Mouse (Mus musculus) heart, adult 2 months (tissue): ENCODE results near the gene Baz2b. TPM values are rescaled to one million over a fixed set of nuclear protein-coding genes. Genes with fewer than 3 reads are reported as not detected.

Experiments
- DNase-seq, 2 experiments: peaks; one replicate each; pipeline ENCODE4 v3.0.0; 2021
- H3K27ac ChIP-seq: fragments of 200-600 bp; 2 replicates; pipeline ENCODE4 v1.8.1; 2022
- H3K27me3 ChIP-seq: fragments of 200-500 bp; 2 replicates; pipeline ENCODE4 v1.6.1; 2012; ENCODE audit warnings: mild to moderate bottlenecking, low read length, inconsistent platforms, mixed read lengths; ENCODE audit not compliant: control insufficient read depth, insufficient read depth
- H3K36me3 ChIP-seq: fragments of 200-500 bp; 2 replicates; pipeline ENCODE4 v1.6.1; 2012; ENCODE audit warnings: low read length, inconsistent platforms; ENCODE audit not compliant: control insufficient read depth, insufficient read depth
- H3K4me1 ChIP-seq: fragments of 200-500 bp; 2 replicates; pipeline ENCODE4 v1.6.1; 2011; ENCODE audit warnings: low read length; ENCODE audit not compliant: control insufficient read depth, insufficient read depth
- H3K4me3 ChIP-seq: fragments of 200-600 bp; 2 replicates; pipeline ENCODE4 v1.8.1; 2022
- H3K79me2 ChIP-seq: fragments of 200-500 bp; replicated peaks from 2 replicates; pipeline ENCODE4 v1.6.1; 2012; ENCODE audit warnings: mild to moderate bottlenecking, inconsistent platforms, low read length, moderate library complexity, mixed read lengths; ENCODE audit not compliant: control insufficient read depth, insufficient read depth
- H3K9ac ChIP-seq: fragments of 200-500 bp; 2 replicates; pipeline ENCODE4 v1.6.1; 2012; ENCODE audit warnings: low read depth, mild to moderate bottlenecking, control low read depth, inconsistent platforms, low read length, mixed read lengths
- CTCF ChIP-seq: fragments of 200-600 bp; IDR thresholded peaks from 2 replicates; pipeline ENCODE4 v1.8.1; 2022; ENCODE audit warnings: antibody characterized with exemption, mild to moderate bottlenecking, moderate library complexity
- EP300 ChIP-seq: fragments of 200-500 bp; IDR thresholded peaks from 2 replicates; pipeline ENCODE4 v1.6.1; 2011; ENCODE audit warnings: low read depth, low read length, control low read depth; ENCODE audit not compliant: insufficient read depth
- POLR2A ChIP-seq: fragments of 200-500 bp; IDR thresholded peaks from 2 replicates; pipeline ENCODE4 v1.6.1; 2011; ENCODE audit warnings: mild to moderate bottlenecking, low read depth, low read length, control low read depth; ENCODE audit not compliant: insufficient read depth
- WGBS: fragments of 180-500 bp; shearing (Covaris S2); methylation state at CpG from one replicate; pipeline ENCODE4 v1.1.7; 2018; 5-methylcytosine and 5-hydroxymethylcytosine counted together
- intact Hi-C: fragments of 180-260 bp; cut with DNase I; formaldehyde crosslinking; loops from one replicate; pipeline ENCODE4 v1.15.1; 2025
- polyA plus RNA-seq: library from polyadenylated mRNA; depleted of rRNA; stranded (reverse); fragments of >200 nt; gene quantifications from 2 replicates; pipeline ENCODE4 v1.2.3, GENCODE M21; 2012
- total RNA-seq, 2 experiments: library from RNA; stranded (reverse); gene quantifications; 2 replicates each; pipeline ENCODE4 v1.2.3; 2021

Gene Baz2b
- total and polyA plus RNA-seq, 3 experiments = 12.8 to 39.5 (median 39.5) TPM

DNA sequence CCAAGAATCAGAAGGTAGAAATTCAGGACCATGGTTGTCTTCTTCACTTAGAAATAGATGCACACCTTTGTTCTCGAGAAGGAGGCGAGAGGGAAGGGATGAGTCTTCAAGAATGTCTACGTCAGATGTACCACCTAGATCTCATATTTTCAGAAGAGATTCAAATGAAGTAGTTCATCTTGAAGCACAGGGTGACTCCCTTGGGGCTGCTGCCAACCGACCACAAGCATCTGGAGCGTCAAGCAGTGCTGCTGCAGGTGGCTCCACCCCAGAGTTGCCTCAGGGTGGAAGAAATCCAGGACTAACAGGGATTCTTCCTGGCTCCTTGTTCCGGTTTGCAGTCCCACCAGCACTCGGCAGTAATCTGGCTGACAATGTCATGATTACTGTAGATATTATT, 24.9 kb upstream of the Baz2b start:
- H3K36me3 ChIP-seq = peaks cover 42% of the 10 kb centered on the region
- no peak overlapping the region for H3K4me3 ChIP-seq
- no peak overlapping the region for H3K9ac ChIP-seq
- DNase-seq = no peak
- no peak for TF ChIP-seq CTCF
- whole genome bisulfite sequencing = 60% methylated on average over 7 of the region's 7 CpGs
- peaks cover 2% of the 10 kb centered on the region; the same call in 1 of the 2 replicates for H3K79me2 ChIP-seq
- H3K4me1 ChIP-seq = no peaks in the 10 kb centered on the region; the same call in none of the 2 replicates
- intact Hi-C loops = no loop called here
- no peaks in the 10 kb centered on the region for H3K27me3 ChIP-seq
- H3K27ac ChIP-seq = no peak overlapping the region

DNA sequence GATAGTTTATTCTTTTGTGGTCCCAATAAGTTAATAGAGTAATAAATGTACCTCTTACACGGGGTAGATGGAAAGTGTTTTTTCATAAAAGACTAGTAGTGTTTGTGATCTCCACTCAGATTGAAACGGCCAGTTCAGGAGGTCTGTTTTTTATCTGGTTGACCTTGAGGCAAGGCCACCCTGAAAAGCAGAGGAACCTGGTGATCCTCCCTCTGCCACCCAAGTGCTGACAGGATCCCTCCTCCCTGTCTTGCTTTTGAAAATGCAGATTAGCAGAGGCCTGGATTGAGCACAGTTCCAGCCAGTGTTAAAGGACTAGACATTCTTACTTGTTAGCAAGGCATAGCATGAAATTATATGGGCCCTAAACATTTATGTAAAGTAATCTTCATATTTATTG, 23.5 kb upstream of the Baz2b start:
- peaks cover 42% of the 10 kb centered on the region for H3K36me3 ChIP-seq
- TF ChIP-seq EP300 (0 out of 2 replicates have a peak, but pooled peaks have one; percentile 50), POLR2A (no peak), CTCF (no peak)
- H3K27me3 ChIP-seq = no peaks in the 10 kb centered on the region
- peaks cover 4% of the 10 kb centered on the region; the same call in 1 of the 2 replicates for H3K79me2 ChIP-seq
- peak in 1 of 2 experiments; percentile 30 for DNase-seq
- no peaks in the 10 kb centered on the region; the same call in none of the 2 replicates for H3K4me1 ChIP-seq
- WGBS = 26% methylated on average over 2 of the region's 2 CpGs
- H3K27ac ChIP-seq = peak overlapping the region; percentile 49
- intact Hi-C loops = no loop called here
- no peak overlapping the region for H3K9ac ChIP-seq
- no peak overlapping the region for H3K4me3 ChIP-seq

DNA sequence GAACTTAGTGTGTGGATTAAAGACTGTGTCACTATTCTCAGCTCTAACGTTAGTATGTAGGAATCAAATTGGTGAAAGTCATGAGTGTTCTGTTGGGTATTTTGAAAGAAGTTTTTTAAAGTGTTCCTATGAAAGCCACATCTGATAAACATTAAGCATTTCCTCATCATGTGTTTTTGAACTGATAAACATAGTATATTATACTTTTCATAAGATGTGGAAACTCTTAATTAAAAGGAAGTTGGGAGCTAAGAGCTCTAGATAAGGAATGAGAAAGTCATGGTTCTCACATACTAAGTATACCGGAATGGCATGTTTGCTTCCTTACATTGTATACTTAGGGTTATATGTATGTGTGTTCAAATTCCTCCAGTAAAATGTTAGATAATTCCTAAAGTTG, 20.7 kb upstream of the Baz2b start:
- WGBS = 61% methylated on average over 2 of the region's 2 CpGs
- peaks cover 4% of the 10 kb centered on the region; the same call in 1 of the 2 replicates for H3K79me2 ChIP-seq
- no peak for DNase-seq
- no peak overlapping the region for H3K4me3 ChIP-seq
- H3K36me3 ChIP-seq = peaks cover 30% of the 10 kb centered on the region
- no peak for TF ChIP-seq CTCF
- no peak for TF ChIP-seq EP300
- TF ChIP-seq POLR2A = no peak
- H3K4me1 ChIP-seq = no peaks in the 10 kb centered on the region; the same call in none of the 2 replicates
- no peak overlapping the region for H3K9ac ChIP-seq
- intact Hi-C loops = no loop called here
- no peaks in the 10 kb centered on the region for H3K27me3 ChIP-seq
- no peak overlapping the region for H3K27ac ChIP-seq

DNA sequence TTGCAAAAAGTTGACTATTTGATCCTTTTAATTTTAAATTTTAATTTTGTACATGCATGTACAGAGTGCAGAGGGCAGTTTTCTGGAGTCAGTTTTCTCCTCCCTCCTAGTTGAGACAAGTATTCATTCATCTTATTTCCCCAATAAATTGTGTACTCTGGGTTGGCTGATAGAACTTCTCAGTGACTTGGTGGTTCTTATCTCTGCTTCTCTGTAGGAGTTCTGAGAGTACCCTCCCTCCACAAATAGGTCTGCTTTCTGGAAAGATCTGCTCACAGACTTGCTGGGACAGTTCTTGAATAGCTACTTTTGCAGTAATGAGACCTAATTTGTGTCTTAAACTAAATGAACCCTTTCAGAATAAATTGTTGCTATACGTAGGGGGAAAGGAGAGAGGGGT, 18.8 kb upstream of the Baz2b start:
- Histone ChIP-seq H3K79me2 (peaks cover 7% of the 10 kb centered on the region), H3K27me3 (no peaks in the 10 kb centered on the region), H3K4me1 (peaks cover 6% of the 10 kb centered on the region), H3K36me3 (peaks cover 27% of the 10 kb centered on the region), H3K9ac (no peak overlapping the region), H3K27ac (no peak overlapping the region), H3K4me3 (no peak overlapping the region)
- no peak for DNase-seq
- intact Hi-C loops = no loop called here
- WGBS = 81% methylated on average over 1 of the region's 1 CpGs
- TF ChIP-seq POLR2A = no peak
- no peak for TF ChIP-seq CTCF
- TF ChIP-seq EP300 = no peak

DNA sequence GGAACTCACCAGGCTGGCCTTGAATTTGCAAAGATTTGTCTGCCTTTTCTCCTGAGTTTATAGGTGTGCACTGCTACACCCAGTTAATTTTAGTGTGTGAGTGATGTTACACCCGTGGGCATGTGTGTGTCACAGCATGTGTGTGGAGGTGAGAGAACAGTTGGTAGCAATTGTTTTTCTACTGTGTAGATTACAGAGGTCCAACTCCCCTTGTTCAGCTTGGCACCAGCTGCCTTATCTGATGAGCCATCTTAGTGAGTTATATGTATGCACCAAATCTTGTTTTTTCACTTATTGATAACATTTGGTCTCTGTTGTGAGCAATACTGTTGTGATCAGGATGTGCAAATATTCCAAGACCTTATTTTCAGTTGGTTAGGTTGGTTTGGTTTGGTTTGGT, 13.8 kb upstream of the Baz2b start:
- peaks cover 18% of the 10 kb centered on the region for H3K4me1 ChIP-seq
- intact Hi-C loops = no loop called here
- no peaks in the 10 kb centered on the region for H3K27me3 ChIP-seq
- 27% methylated on average over 1 of the region's 1 CpGs for WGBS
- DNase-seq = no peak
- no peak overlapping the region for H3K9ac ChIP-seq
- H3K4me3 ChIP-seq = no peak overlapping the region
- no peak overlapping the region for H3K27ac ChIP-seq
- H3K79me2 ChIP-seq = peaks cover 10% of the 10 kb centered on the region
- H3K36me3 ChIP-seq = peaks cover 24% of the 10 kb centered on the region
- TF ChIP-seq EP300 = no peak
- no peak for TF ChIP-seq POLR2A
- no peak for TF ChIP-seq CTCF

DNA sequence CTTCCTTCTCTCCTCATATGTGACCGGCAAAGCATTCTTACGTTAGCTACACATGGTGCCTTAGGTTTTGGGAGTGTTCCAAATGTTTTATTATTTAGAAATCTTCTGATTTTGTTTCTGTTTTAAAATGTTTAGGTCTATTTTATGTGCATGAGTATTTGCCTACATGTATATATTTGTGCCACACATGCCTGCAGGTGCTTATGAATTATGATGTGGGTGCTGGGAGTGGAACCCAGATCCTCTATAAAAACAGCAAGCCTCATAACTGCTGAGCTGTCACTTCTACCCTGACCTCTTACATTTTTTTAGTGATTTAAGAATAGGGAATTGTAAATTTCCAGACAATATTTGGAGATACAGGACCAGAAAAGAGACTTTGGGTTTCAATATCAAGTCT, 12.3 kb upstream of the Baz2b start:
- H3K4me1 ChIP-seq = peaks cover 23% of the 10 kb centered on the region
- no peak for DNase-seq
- no peak overlapping the region for H3K27ac ChIP-seq
- no peak overlapping the region for H3K9ac ChIP-seq
- TF ChIP-seq EP300 = no peak
- no peak for TF ChIP-seq CTCF
- TF ChIP-seq POLR2A = no peak
- intact Hi-C loops = no loop called here
- no peak overlapping the region for H3K4me3 ChIP-seq
- no peaks in the 10 kb centered on the region for H3K27me3 ChIP-seq
- H3K36me3 ChIP-seq = peaks cover 33% of the 10 kb centered on the region
- H3K79me2 ChIP-seq = peaks cover 14% of the 10 kb centered on the region
- 45% methylated on average over 2 of the region's 2 CpGs for WGBS
